Mouse (Mus musculus) heart, postnatal 0 days (tissue): ENCODE results near the gene Gm11985.

Source experiments
- CTCF ChIP-seq: IDR thresholded peaks from 2 replicates; pipeline ENCODE4 v1.5.1; 2016; ENCODE audit warnings: antibody characterized with exemption, control low read depth, low read depth
- EP300 ChIP-seq: IDR thresholded peaks from 2 replicates; pipeline ENCODE4 v1.6.1; 2016; ENCODE audit warnings: antibody characterized with exemption, low read depth

GRCm38 (mm10) chr11:7161502-7162174 lies 26.7 kb downstream of the Gm11985 start:
- peak; percentile 79 for TF ChIP-seq CTCF
- no peak for TF ChIP-seq EP300
